9 mouse cellular contexts compared by ENCODE assay signal in genomic region chr5:136907587-136907986, GRCm38 (mm10). TPM values are rescaled to one million over a fixed set of nuclear protein-coding genes. Genes with fewer than 3 reads are reported as not detected.
DNase-seq lines count a peak whose midpoint lies in the region; ATAC-seq and TF ChIP-seq lines count a peak whose summit lies in the region.
"Had no signal": no experiment of that assay in that cellular context is flagged by ENCODE, and none has a peak within 500 bp of the region (broad histone marks: within the 10 kb centered on the region; RNA-seq: fewer than 3 reads in every experiment).

No protein-coding gene starts in this region.

- H3K27me3 ChIP-seq in heart, embryonic 15.5 days = no peaks in the 10 kb centered on the region
- H3K27me3 ChIP-seq in G1E (ENCODE audit: insufficient read depth, low read length) = peaks cover 2% of the 10 kb centered on the region; the same call in 1 of the 2 replicates
- H3K27me3 ChIP-seq in forebrain, postnatal 0 days (ENCODE audit: insufficient read depth, low read length) = no peaks in the 10 kb centered on the region

- TF ChIP-seq CTCF in G1E (IDR thresholded peaks at IDR 0.05; ENCODE audit: low read depth, low read length) = no peak
- TF ChIP-seq CTCF in forebrain, postnatal 0 days (IDR thresholded peaks at IDR 0.05; ENCODE audit: low read depth) = no peak

- peak overlapping the region; percentile 75 for H3K4me3 ChIP-seq in heart, embryonic 15.5 days
- H3K4me3 ChIP-seq in G1E (ENCODE audit: low read depth, low read length) (peak overlapping the region; percentile 83), macrophage (ENCODE audit: inconsistent target) (peak overlapping the region; percentile 82)
- H3K4me3 ChIP-seq in forebrain, postnatal 0 days (ENCODE audit: low read depth, low read length) = peak overlapping the region; percentile 70

- H3K9ac ChIP-seq in heart, embryonic 15.5 days = 0 out of 2 replicates have a peak overlapping the region, but pooled peaks have one; percentile 40
- H3K9ac ChIP-seq in forebrain, postnatal 0 days = peak overlapping the region; percentile 74

- H3K27ac ChIP-seq in heart, embryonic 15.5 days = no peak overlapping the region
- peak overlapping the region; percentile 42; the same call in 1 of the 2 replicates for H3K27ac ChIP-seq in forebrain, postnatal 0 days (ENCODE audit: low read depth, low read length)
- no peak overlapping the region for H3K27ac ChIP-seq in macrophage

- no peak for ATAC-seq in heart, embryonic 15.5 days (replicated peaks; ENCODE audit: insufficient number of reproducible peaks, insufficient read depth, low FRiP score, low read depth)
- ATAC-seq in G1E (ENCODE audit: extremely low read depth, insufficient number of reproducible peaks, low FRiP score, poor library complexity, severe bottlenecking) = no peak
- ATAC-seq in forebrain, postnatal 0 days = peak; percentile 21; the same call in 1 of the 2 replicates

- peaks cover 5% of the 10 kb centered on the region; the same call in 1 of the 2 replicates for H3K4me1 ChIP-seq in heart, embryonic 15.5 days (replicated peaks)
- H3K4me1 ChIP-seq in G1E (ENCODE audit: insufficient read depth, low read depth, low read length) = peaks cover 27% of the 10 kb centered on the region
- no peaks in the 10 kb centered on the region; the same call in 1 of the 2 replicates for H3K4me1 ChIP-seq in forebrain, postnatal 0 days (ENCODE audit: insufficient read depth)

- no peaks in the 10 kb centered on the region for H3K9me3 ChIP-seq in heart, embryonic 15.5 days (replicated peaks)
- no peaks in the 10 kb centered on the region for H3K9me3 ChIP-seq in G1E (replicated peaks)
- H3K9me3 ChIP-seq in forebrain, postnatal 0 days (ENCODE audit: low read length) = no peaks in the 10 kb centered on the region

- DNase-seq in heart, adult 9 months (ENCODE audit: low spot score in 2 of 2) = no peak
- no peak for DNase-seq in G1E (ENCODE audit: low spot score)
- no peak for DNase-seq in forebrain, postnatal 0 days
- DNase-seq in right cerebral cortex, adult 2 months (ENCODE audit: low spot score in 2 of 2) = no peak
- no peak for DNase-seq in layer of hippocampus, adult 8-10 months (ENCODE audit: low spot score in 2 of 2)
- DNase-seq in cerebellum, adult 9-11 months = no peak

- 43% methylated on average over 9 of the region's 9 CpGs for WGBS in heart, embryonic 15.5 days
- WGBS in forebrain, postnatal 0 days = 40% methylated on average over 9 of the region's 9 CpGs
- WGBS in macrophage (ENCODE audit: missing documents) = 55% methylated on average over 9 of the region's 9 CpGs

- H3K36me3 ChIP-seq in heart, embryonic 15.5 days = peaks cover 5% of the 10 kb centered on the region; the same call in 1 of the 2 replicates
- H3K36me3 ChIP-seq in G1E (replicated peaks) (peaks cover 28% of the 10 kb centered on the region), macrophage (ENCODE audit: inconsistent target) (peaks cover 19% of the 10 kb centered on the region)
- H3K36me3 ChIP-seq in forebrain, postnatal 0 days (ENCODE audit: insufficient read depth) = peaks cover 12% of the 10 kb centered on the region

- H3K79me2 ChIP-seq in macrophage (ENCODE audit: inconsistent target) = peaks cover 18% of the 10 kb centered on the region

- H3K4me2 ChIP-seq in heart, embryonic 15.5 days = peak overlapping the region; percentile 76
- peak overlapping the region; percentile 56 for H3K4me2 ChIP-seq in forebrain, postnatal 0 days (ENCODE audit: low read depth)

RNA-seq across cellular contexts. Expression of gene Ift22, which starts 0.4 kb away (rescaled TPM):
- 34.3 and 40.6 TPM in 2 replicates for polyA plus RNA-seq in heart, embryonic 15.5 days (2015; fragmentation: Nextera tagmentation; extraction: Ambion mirVana)
- total RNA-seq in G1E (2014; fragmentation: Nextera tagmentation) = 10.5 and 16.6 TPM in 2 replicates
- total RNA-seq in G1E (2017) = 5.6 and 6.1 TPM in 2 replicates
- polyA plus RNA-seq in G1E (2012) = 3.9 and 6.5 TPM in 2 replicates
- 30.7 and 35.9 TPM in 2 replicates for total RNA-seq in forebrain, postnatal 0 days (2014; rRNA removed)
- 125 and 134 TPM in 2 replicates for polyA plus RNA-seq in forebrain, postnatal 0 days (2015; fragmentation: Nextera tagmentation; extraction: Ambion mirVana)
- total RNA-seq in macrophage (2018; cell fraction: chromatin; rRNA removed) = 10 to 100 TPM in 22 of 26 experiments, 1 to 10 TPM in 4; 4.6 to 71.3 (median 30.8) TPM
- total RNA-seq in macrophage (2018; cell fraction: cytosol; rRNA removed) = 10 to 100 TPM; 14.9 to 60.6 (median 30.4) TPM
- 10 to 100 TPM in 23 of 26 experiments, 1 to 10 TPM in 3; 4.8 to 55.6 (median 24.6) TPM for total RNA-seq in macrophage (2018; cell fraction: nucleus; rRNA removed)
- polyA plus RNA-seq in macrophage (2018) = 17.1 to 26.4 TPM (median 22.7 TPM) in 3 replicates
- 10 to 100 TPM; 70.1 to 86.2 (median 80.7) TPM for total RNA-seq in layer of hippocampus, adult 8-10 months (2022)

RNA-seq across cellular contexts. Expression of gene Col26a1, which starts 24.6 kb away (rescaled TPM):
- 13.9 and 19.7 TPM in 2 replicates for polyA plus RNA-seq in heart, embryonic 15.5 days (2015; fragmentation: Nextera tagmentation; extraction: Ambion mirVana)
- total RNA-seq in G1E (2014; fragmentation: Nextera tagmentation) (not detected in 2 replicates), G1E (2017) (0.23 and 0.38 TPM in 2 replicates)
- polyA plus RNA-seq in G1E (2012) (not detected in 2 replicates), macrophage (2018) (not detected in 3 replicates)
- total RNA-seq in forebrain, postnatal 0 days (2014; rRNA removed) = 39.9 and 43.7 TPM in 2 replicates
- 24.3 and 27.1 TPM in 2 replicates for polyA plus RNA-seq in forebrain, postnatal 0 days (2015; fragmentation: Nextera tagmentation; extraction: Ambion mirVana)
- total RNA-seq in macrophage (2018; cell fraction: chromatin; rRNA removed) = 1 to 10 TPM in 1 of 26 experiments, not detected in 25; 3.5 TPM
- total RNA-seq in macrophage (2018; cell fraction: cytosol; rRNA removed) = not detected
- total RNA-seq in macrophage (2018; cell fraction: nucleus; rRNA removed) = under 1 TPM in 1 of 26 experiments, not detected in 25; 0.31 TPM
- total RNA-seq in layer of hippocampus, adult 8-10 months (2022) = 1 to 10 TPM; 4.0 to 4.7 (median 4.5) TPM
- total RNA-seq: liver, adult 2 months had no signal
- polyA plus RNA-seq: liver, adult 2 months had no signal

RNA-seq across cellular contexts. Expression of gene Fis1, which starts 45.5 kb away (rescaled TPM):
- 221 and 240 TPM in 2 replicates for polyA plus RNA-seq in heart, embryonic 15.5 days (2015; fragmentation: Nextera tagmentation; extraction: Ambion mirVana)
- total RNA-seq in G1E (2014; fragmentation: Nextera tagmentation) (143 and 157 TPM in 2 replicates), G1E (2017) (152 and 170 TPM in 2 replicates)
- polyA plus RNA-seq in G1E (2012) (439 and 593 TPM in 2 replicates), macrophage (2018) (118 to 217 TPM (median 182 TPM) in 3 replicates)
- total RNA-seq in forebrain, postnatal 0 days (2014; rRNA removed) = 221 and 299 TPM in 2 replicates
- polyA plus RNA-seq in forebrain, postnatal 0 days (2015; fragmentation: Nextera tagmentation; extraction: Ambion mirVana) = 377 and 441 TPM in 2 replicates
- 10 to 100 TPM; 18.4 to 54.2 (median 37.2) TPM for total RNA-seq in macrophage (2018; cell fraction: chromatin; rRNA removed)
- 100 to 1,000 TPM; 161 to 234 (median 205) TPM for total RNA-seq in macrophage (2018; cell fraction: cytosol; rRNA removed)
- total RNA-seq in macrophage (2018; cell fraction: nucleus; rRNA removed) = 10 to 100 TPM; 35.0 to 87.4 (median 55.9) TPM
- 100 to 1,000 TPM; 224 to 262 (median 228) TPM for total RNA-seq in layer of hippocampus, adult 8-10 months (2022)

RNA-seq across cellular contexts. Expression of gene Cldn15, which starts 58.8 kb away (rescaled TPM):
- 6.3 and 6.7 TPM in 2 replicates for polyA plus RNA-seq in heart, embryonic 15.5 days (2015; fragmentation: Nextera tagmentation; extraction: Ambion mirVana)
- total RNA-seq in G1E (2014; fragmentation: Nextera tagmentation) (1.6 TPM in 1 of 2 replicates, not detected in the other), G1E (2017) (0.05 TPM in 1 of 2 replicates, not detected in the other)
- polyA plus RNA-seq in G1E (2012) (0.08 and 0.13 TPM in 2 replicates), macrophage (2018) (not detected in 3 replicates)
- 0.33 and 0.38 TPM in 2 replicates for total RNA-seq in forebrain, postnatal 0 days (2014; rRNA removed)
- polyA plus RNA-seq in forebrain, postnatal 0 days (2015; fragmentation: Nextera tagmentation; extraction: Ambion mirVana) = 0.13 and 0.15 TPM in 2 replicates
- total RNA-seq in macrophage (2018; cell fraction: chromatin; rRNA removed) = under 1 TPM in 6 of 26 experiments, not detected in 20; 0.36 to 0.71 (median 0.45) TPM
- under 1 TPM in 4 of 26 experiments, not detected in 22; 0.10 to 0.43 (median 0.19) TPM for total RNA-seq in macrophage (2018; cell fraction: cytosol; rRNA removed)
- total RNA-seq in macrophage (2018; cell fraction: nucleus; rRNA removed) = under 1 TPM in 7 of 26 experiments, not detected in 19; 0.23 to 0.92 (median 0.34) TPM
- under 1 TPM in 2 of 4 experiments, not detected in 2; 0.27 to 0.33 TPM for total RNA-seq in layer of hippocampus, adult 8-10 months (2022)

Comparison
In these comparisons a context has a peak if more than half of its experiments do, and no peak if none do; other contexts are left out.
1. RNA of gene Col26a1, which starts 24.6 kb away (polyA plus RNA-seq): 24.3 to 27.1 TPM in forebrain, postnatal 0 days and 13.9 to 19.7 TPM in heart, embryonic 15.5 days; not detected in G1E and not detected in macrophage; every median in the first group is over 10 times any median in the second.
2. Peak in every context shown above with its lines, with median percentiles within 50 percentile points of each other: H3K4me3 ChIP-seq.